Mouse (Mus musculus): Measurements from ENCODE around the gene Zfp663.

Gene Zfp663

GRCm38 (mm10) chr2:165368496-165368895 lies at the start of gene Zfp663:
TSS of gene Zfp663 (minus strand) at chr2:165368729.
- no peak for DNase-seq

GRCm38 (mm10) chr2:165417291-165417690 lies 48.8 kb upstream of the Zfp663 start:
- peak; percentile 73 for DNase-seq

GRCm38 (mm10) chr2:165415795-165416194 lies 47.3 kb upstream of the Zfp663 start:
- no peak for DNase-seq

GRCm38 (mm10) chr2:165415141-165415721 lies 46.7 kb upstream of the Zfp663 start:
- DNase-seq, result no peak

GRCm38 (mm10) chr2:165414321-165414720 lies 45.8 kb upstream of the Zfp663 start:
- no peak for DNase-seq

GRCm38 (mm10) chr2:165413884-165414283 lies 45.4 kb upstream of the Zfp663 start:
- no peak for DNase-seq

GRCm38 (mm10) chr2:165407700-165408301 lies 39.3 kb upstream of the Zfp663 start:
- DNase-seq, result peak; percentile 71

- no peak for DNase-seq
Observed at GRCm38 (mm10) chr2:165405351-165405750, 36.8 kb upstream of the Zfp663 start.

- no peak for DNase-seq
Observed at GRCm38 (mm10) chr2:165404951-165405350, 36.4 kb upstream of the Zfp663 start.

- DNase-seq, result no peak
Observed at GRCm38 (mm10) chr2:165398164-165398785, 29.7 kb upstream of the Zfp663 start.

- no peak for DNase-seq
Observed at GRCm38 (mm10) chr2:165397502-165398163, 29.1 kb upstream of the Zfp663 start.

- no peak for DNase-seq
Observed at GRCm38 (mm10) chr2:165396831-165397501, 28.4 kb upstream of the Zfp663 start.

GRCm38 (mm10) chr2:165392156-165392555 lies 23.6 kb upstream of the Zfp663 start:
- no peak for DNase-seq

- DNase-seq, result peak; percentile 72
Observed at GRCm38 (mm10) chr2:165391561-165391960, 23.0 kb upstream of the Zfp663 start.

GRCm38 (mm10) chr2:165389299-165389952 lies 20.9 kb upstream of the Zfp663 start:
- no peak for DNase-seq

- DNase-seq, result peak; percentile 98
Observed at GRCm38 (mm10) chr2:165387844-165388495, 19.4 kb upstream of the Zfp663 start, which contains the start of gene Zfp334. TSS of gene Zfp334 (minus strand) at chr2:165388259.

GRCm38 (mm10) chr2:165387370-165387769 lies 18.8 kb upstream of the Zfp663 start:
- no peak for DNase-seq

GRCm38 (mm10) chr2:165380050-165380449 lies 11.5 kb upstream of the Zfp663 start:
- DNase-seq, result no peak

GRCm38 (mm10) chr2:165376001-165376400 lies 7.5 kb upstream of the Zfp663 start:
- no peak for DNase-seq

GRCm38 (mm10) chr2:165375478-165375877 lies 6.9 kb upstream of the Zfp663 start:
- DNase-seq, result no peak

- DNase-seq, result no peak
Observed at GRCm38 (mm10) chr2:165371066-165371465, 2.5 kb upstream of the Zfp663 start.

GRCm38 (mm10) chr2:165370348-165370747 lies 1.8 kb upstream of the Zfp663 start:
- no peak for DNase-seq
